Mouse (Mus musculus) limb, embryonic 11.5 days (tissue): ENCODE data around the gene Rapgef5. TPM values are rescaled to one million over a fixed set of nuclear protein-coding genes. Genes with fewer than 3 reads are reported as not detected.

ENCODE experiments used
- ATAC-seq: fragments of 200-750 bp; cut with Nextera tagmentation; 2 replicates; pipeline ENCODE4 v1.8.0; 2017; ENCODE audit warnings: low read depth; ENCODE audit not compliant: insufficient number of reproducible peaks, low FRiP score, low TSS enrichment
- DNase-seq: peaks from one replicate; pipeline ENCODE4 v3.0.0-alpha.2; 2015; ENCODE audit warnings: low spot score
- H3K27ac ChIP-seq: fragments of 300-500 bp; sonication (generic); replicated peaks from 2 replicates; pipeline ENCODE4 v1.5.1; 2014; ENCODE audit warnings: low read depth, mild to moderate bottlenecking, low read length
- H3K27me3 ChIP-seq: fragments of 300-500 bp; sonication (generic); 2 replicates; pipeline ENCODE4 v1.6.1; 2014; ENCODE audit warnings: mild to moderate bottlenecking, low read length, mixed read lengths; ENCODE audit not compliant: control insufficient read depth, insufficient read depth
- H3K36me3 ChIP-seq: fragments of 300-500 bp; sonication (generic); 2 replicates; pipeline ENCODE4 v1.6.1; 2014; ENCODE audit warnings: mild to moderate bottlenecking, low read length, moderate library complexity, mixed read lengths; ENCODE audit not compliant: control insufficient read depth, insufficient read depth
- H3K4me1 ChIP-seq: fragments of 300-500 bp; sonication (generic); 2 replicates; pipeline ENCODE4 v1.6.1; 2014; ENCODE audit warnings: low read length, mixed read lengths; ENCODE audit not compliant: control insufficient read depth, insufficient read depth
- H3K4me2 ChIP-seq: fragments of 300-500 bp; sonication (generic); 2 replicates; pipeline ENCODE4 v1.6.1; 2014; ENCODE audit warnings: low read depth, mild to moderate bottlenecking, moderate library complexity; ENCODE audit not compliant: severe bottlenecking
- H3K4me3 ChIP-seq: fragments of 300-500 bp; sonication (generic); 2 replicates; pipeline ENCODE4 v1.5.1; 2014; ENCODE audit warnings: low read depth, low read length
- H3K9ac ChIP-seq: fragments of 300-500 bp; sonication (generic); 2 replicates; pipeline ENCODE4 v1.6.1; 2014; ENCODE audit warnings: mild to moderate bottlenecking, low read length
- H3K9me3 ChIP-seq: fragments of 300-500 bp; sonication (generic); 2 replicates; pipeline ENCODE4 v1.6.1; 2016; ENCODE audit warnings: low read length; ENCODE audit not compliant: control insufficient read depth
- WGBS: fragments of 180-500 bp; shearing (Covaris S2); extraction: QIAGEN DNeasy Blood & Tissue Kit; methylation state at CpG from one replicate; pipeline ENCODE4 v1.1.7; 2014; 5-methylcytosine and 5-hydroxymethylcytosine counted together
- polyA plus RNA-seq: library from polyadenylated mRNA; unstranded; fragments of >200 nt; fragmentation: Nextera tagmentation; extraction: Ambion mirVana; gene quantifications from 2 replicates; pipeline ENCODE4 v1.2.1, GENCODE M21; 2014

The Rapgef5 gene
- polyA plus RNA-seq, 1 experiment from 2014 or later: 7.4 TPM

DNA sequence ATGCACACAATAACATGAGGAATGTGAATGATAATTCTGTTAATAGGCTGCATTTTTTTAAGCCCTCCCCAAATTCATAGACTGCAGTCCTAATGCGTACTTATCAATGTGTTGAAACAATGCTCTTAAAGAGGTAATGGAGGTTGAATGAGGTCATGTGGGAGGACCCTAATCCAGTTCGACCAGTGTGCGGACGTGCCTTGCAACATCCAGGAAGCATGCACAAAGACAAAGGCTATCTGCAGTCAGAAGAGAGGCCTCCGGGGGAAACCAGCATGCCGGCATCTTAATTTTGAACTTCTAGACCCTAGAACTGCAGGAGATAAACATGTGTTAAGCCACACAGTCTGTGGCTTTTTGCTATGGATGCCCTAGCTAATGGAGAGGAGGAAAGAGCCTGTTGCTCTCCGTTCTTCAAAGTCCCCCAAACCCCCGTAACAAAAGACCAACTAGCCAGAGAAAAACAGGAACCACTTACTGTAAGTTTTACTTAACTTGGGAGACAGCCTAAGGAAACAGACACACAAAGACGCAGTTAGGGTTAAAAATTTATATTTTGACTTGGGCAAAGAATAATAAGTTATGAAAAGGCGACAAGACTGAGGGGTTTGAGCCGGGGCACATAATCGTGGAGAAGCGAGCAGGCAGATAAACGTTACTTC lies 1.1 kb downstream of the Rapgef5 start:
- Histone ChIP-seq H3K27me3 (no peaks in the 10 kb centered on the region), H3K9me3 (no peaks in the 10 kb centered on the region), H3K4me1 (no peaks in the 10 kb centered on the region), H3K4me2 (no peak overlapping the region), H3K9ac (no peak overlapping the region), H3K27ac (no peak overlapping the region), H3K4me3 (no peak overlapping the region), H3K36me3 (no peaks in the 10 kb centered on the region)
- WGBS: 85% methylated on average over 14 of the region's 14 CpGs
- DNase-seq (no peak), ATAC-seq (no peak)

DNA sequence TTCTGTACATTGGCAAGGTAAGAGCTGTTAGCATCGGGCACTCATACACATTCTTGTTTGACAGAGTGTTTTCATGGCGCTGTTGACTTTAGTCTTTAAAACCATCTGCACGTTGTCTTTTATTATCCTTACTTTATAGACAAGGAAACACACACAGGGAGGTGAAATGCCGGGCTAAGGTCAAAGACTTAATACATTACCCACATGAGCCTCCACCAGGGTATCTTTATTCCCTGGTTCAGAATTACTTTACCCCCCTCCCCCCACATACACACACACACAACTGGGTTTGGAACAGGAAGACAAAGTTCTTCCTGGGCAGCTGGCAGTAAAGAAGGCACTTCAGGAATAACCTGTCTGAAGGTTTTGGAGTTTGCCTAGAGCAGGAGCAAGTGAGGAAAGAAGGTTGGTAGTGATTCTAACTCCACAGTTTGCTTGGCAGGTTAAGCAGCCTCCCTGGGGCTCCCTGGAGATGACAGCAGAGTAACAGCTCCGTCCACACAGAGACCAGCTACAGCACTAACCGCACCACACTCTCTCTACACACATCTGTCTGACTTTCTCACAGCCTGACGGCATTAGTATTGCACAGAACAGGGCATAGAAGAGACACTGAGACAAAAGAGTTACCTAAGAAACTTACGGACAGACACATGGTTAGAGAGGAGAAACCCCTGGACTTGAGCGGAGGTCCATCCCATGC lies 8.2 kb downstream of the Rapgef5 start:
- DNase-seq: no peak
- no peak overlapping the region for H3K4me3 ChIP-seq
- no peak overlapping the region for H3K9ac ChIP-seq
- ATAC-seq: no peak
- no peak overlapping the region for H3K27ac ChIP-seq
- no peaks in the 10 kb centered on the region for H3K9me3 ChIP-seq
- 58% methylated on average over 9 of the region's 9 CpGs for whole genome bisulfite sequencing
- H3K36me3 ChIP-seq: no peaks in the 10 kb centered on the region
- no peak overlapping the region for H3K4me2 ChIP-seq
- 0 out of 2 replicates have a peak, but pooled peaks cover 4% of the 10 kb centered on the region for H3K4me1 ChIP-seq
- H3K27me3 ChIP-seq: no peaks in the 10 kb centered on the region

DNA sequence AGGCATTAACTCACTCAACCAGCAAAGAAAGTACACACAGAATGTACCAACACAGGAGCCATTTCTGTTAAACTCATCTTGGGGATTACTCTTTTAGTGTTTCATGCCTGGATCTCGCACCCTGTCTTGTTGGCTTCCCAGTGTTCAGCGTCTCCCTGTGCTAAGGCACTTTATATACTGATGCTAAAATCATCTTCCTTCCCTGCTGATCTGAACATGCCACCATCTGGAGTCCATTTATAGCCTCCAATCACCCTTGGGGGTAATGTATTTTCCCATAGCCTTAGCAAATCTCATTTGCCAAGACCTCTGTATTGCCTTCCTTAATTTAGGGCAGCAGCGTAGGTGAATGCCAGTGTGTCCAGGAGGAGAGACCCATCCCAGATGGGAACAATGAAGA lies 11.6 kb downstream of the Rapgef5 start:
- H3K4me2 ChIP-seq: no peak overlapping the region
- WGBS: 63% methylated on average over 3 of the region's 3 CpGs
- ATAC-seq: no peak

DNA sequence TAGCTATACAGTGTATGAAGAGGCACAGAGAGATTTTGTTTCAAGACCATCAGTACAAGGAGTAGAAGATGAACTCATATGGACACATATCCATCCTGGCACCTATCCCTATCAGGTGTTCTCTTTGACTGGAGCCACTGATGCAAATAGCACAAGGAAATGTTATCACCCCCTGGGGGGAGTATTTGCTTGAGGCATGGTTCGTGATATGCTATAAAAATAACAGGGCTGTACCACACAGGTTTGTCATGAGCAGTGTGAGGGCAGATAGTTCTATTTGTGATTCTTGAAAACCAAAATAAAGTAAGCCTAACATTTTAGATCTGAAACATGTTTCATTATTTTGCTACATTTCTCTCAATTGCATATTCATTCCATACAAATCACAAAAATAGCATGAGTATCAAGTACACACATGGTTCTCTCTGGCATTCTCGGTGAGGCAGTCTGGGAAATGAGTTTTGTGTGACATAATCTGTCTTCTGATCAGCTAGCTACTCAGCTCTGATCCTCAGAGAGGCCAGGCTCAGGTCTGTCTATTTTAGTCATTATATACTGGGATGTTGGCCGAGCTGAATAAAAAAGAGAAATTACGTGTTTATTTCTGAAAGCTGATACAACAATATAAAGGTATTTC lies 12.3 kb downstream of the Rapgef5 start:
- no peak overlapping the region for H3K4me2 ChIP-seq
- WGBS: 76% methylated on average over 4 of the region's 4 CpGs
- no peaks in the 10 kb centered on the region for H3K36me3 ChIP-seq
- ATAC-seq (no peak), DNase-seq (no peak)
- H3K9ac ChIP-seq: no peak overlapping the region
- H3K27me3 ChIP-seq: peaks cover 11% of the 10 kb centered on the region
- no peaks in the 10 kb centered on the region for H3K9me3 ChIP-seq
- H3K4me3 ChIP-seq: no peak overlapping the region
- no peak overlapping the region for H3K27ac ChIP-seq
- H3K4me1 ChIP-seq: 0 out of 2 replicates have a peak, but pooled peaks cover 4% of the 10 kb centered on the region

More for the DNA sequence above, 11.6 kb downstream of the Rapgef5 start:
- Histone ChIP-seq H3K27ac (no peak overlapping the region), H3K27me3 (peaks cover 6% of the 10 kb centered on the region; the same call in 1 of the 2 replicates), H3K36me3 (no peaks in the 10 kb centered on the region), H3K9ac (no peak overlapping the region), H3K4me1 (0 out of 2 replicates have a peak, but pooled peaks cover 4% of the 10 kb centered on the region), H3K9me3 (no peaks in the 10 kb centered on the region), H3K4me3 (no peak overlapping the region)
- DNase-seq: no peak

DNA sequence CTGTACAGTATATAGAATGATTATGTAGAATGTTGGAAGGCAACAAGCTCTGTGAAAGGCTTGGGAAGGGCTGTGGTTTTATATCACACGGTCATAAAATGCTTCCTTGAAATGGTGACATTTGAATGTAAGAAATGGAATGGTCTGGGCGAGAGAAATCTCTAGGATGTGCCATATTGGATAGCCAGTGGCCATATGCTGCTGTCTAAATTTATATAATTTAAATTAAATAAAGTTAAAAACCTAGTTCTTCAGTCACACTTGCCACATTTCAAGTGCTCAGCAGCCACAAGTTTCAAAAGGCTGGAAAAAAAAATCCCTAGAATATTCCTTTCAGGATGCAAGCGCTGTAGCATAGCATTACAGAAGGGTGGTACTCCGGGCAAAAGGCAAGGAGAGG lies 14.8 kb downstream of the Rapgef5 start:
- Histone ChIP-seq H3K4me1 (0 out of 2 replicates have a peak, but pooled peaks cover 4% of the 10 kb centered on the region), H3K27ac (no peak overlapping the region), H3K36me3 (no peaks in the 10 kb centered on the region), H3K9ac (no peak overlapping the region), H3K9me3 (no peaks in the 10 kb centered on the region), H3K27me3 (peaks cover 26% of the 10 kb centered on the region), H3K4me2 (no peak overlapping the region), H3K4me3 (no peak overlapping the region)
- ATAC-seq (no peak), DNase-seq (no peak)
- WGBS: 92% methylated on average over 4 of the region's 4 CpGs

DNA sequence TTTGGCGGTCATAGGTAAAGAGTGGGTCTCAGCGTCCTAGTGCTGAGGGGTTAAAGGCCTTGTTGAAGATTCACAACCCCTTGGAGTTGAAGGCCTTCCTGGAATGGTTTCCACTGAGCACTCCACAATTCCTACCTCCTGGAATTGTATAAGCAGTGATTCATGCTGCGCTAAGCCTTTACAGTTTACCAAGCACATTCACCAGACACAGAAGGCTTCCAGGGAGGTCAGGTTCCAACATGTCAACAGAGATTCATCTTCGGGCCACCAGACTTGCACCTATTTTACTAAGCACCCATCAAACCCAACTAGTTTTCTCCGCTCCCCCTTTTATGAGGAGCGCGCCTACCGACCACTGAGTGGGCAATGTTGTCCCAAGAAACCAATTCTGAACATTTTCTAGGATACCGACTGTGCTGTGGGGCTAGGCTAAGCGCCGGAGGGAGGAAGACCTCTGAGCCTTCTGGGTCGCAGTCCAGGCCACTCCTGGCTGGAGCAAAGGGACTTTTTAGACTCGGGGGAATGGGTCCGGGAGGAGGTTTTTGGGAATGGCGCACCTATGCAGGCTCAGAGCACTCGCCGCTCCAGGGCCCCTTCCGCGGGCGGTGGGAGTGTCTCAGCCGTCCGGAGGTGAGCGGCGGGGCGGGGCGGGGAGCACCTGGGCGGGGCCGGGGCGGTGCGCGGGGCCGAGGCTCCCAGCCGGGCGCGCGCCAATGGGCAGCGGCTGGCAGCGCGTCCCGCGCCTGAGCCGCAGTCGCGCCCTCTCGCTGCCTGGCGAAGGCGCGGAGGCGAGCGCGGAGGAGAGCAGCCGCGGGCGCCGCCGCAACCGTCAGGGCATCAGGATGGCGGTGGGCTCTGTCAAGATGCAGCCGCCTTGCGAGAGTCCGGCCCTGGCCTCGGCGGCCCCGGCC lies 17.2 kb downstream of the Rapgef5 start:
- Histone ChIP-seq H3K27me3 (peaks cover 26% of the 10 kb centered on the region), H3K27ac (no peak overlapping the region)
- 3% methylated on average over 46 of the region's 64 CpGs for WGBS

DNA sequence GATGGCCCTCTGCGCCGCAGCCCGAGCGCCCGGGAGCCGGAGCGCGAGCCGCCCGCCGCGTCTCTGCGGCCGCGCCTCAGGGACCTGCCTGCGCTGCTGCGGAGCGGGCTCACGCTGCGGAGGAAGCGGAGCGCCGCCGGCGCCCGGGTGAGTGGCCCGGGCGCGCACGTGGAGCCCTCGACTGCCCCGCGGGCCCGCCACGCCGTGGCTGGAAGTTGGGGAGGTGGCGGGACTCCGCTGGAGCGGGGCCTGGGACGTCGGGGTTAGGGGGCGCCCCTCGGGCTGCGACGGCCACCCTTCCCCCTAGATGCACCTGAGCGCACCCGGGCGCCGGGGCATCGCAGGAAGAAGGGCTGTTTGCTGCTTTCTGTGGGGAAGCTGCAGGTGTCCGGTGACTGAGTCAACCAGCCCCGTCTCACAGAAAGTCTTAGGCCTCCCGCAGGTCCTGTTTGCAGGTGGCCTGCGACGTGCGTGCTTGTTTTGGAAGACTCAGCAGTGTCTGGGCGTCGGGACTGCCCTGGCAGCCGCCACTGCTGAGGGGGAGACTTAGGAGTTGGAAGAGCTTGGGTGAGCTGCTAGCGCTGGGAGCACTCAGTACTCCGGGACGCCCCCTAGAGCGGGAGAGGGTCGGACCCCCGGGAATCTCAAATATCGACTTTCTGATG lies 17.9 kb downstream of the Rapgef5 start:
- 0 out of 2 replicates have a peak, but pooled peaks cover 4% of the 10 kb centered on the region for H3K4me1 ChIP-seq
- no peaks in the 10 kb centered on the region for H3K36me3 ChIP-seq
- H3K9ac ChIP-seq: peak overlapping the region; percentile 56
- peak; percentile 62 for DNase-seq
- peaks cover 26% of the 10 kb centered on the region for H3K27me3 ChIP-seq
- H3K9me3 ChIP-seq: no peaks in the 10 kb centered on the region
- H3K27ac ChIP-seq: no peak overlapping the region
- ATAC-seq: peak; percentile 68
- H3K4me3 ChIP-seq: peak overlapping the region; percentile 49
- 1% methylated on average over 51 of the region's 66 CpGs for WGBS
- peak overlapping the region; percentile 97 for H3K4me2 ChIP-seq

More for the DNA sequence above, 17.2 kb downstream of the Rapgef5 start:
- Histone ChIP-seq H3K4me2 (peak overlapping the region; percentile 97), H3K36me3 (no peaks in the 10 kb centered on the region), H3K9me3 (no peaks in the 10 kb centered on the region), H3K4me3 (peak overlapping the region; percentile 49), H3K9ac (peak overlapping the region; percentile 56), H3K4me1 (0 out of 2 replicates have a peak, but pooled peaks cover 4% of the 10 kb centered on the region)
- peak; percentile 77 for ATAC-seq
- DNase-seq: peak; percentile 75
